In genomic region chr16:32951074-32951473, GRCm38 (mm10) we compare ENCODE assay signal across 14 mouse cellular contexts. TPM values are rescaled to one million over a fixed set of nuclear protein-coding genes. Genes with fewer than 3 reads are reported as not detected.
DNase-seq lines count a peak whose midpoint lies in the region; TF ChIP-seq lines count a peak whose summit lies in the region.
"Had no signal": no experiment of that assay in that cellular context is flagged by ENCODE, and none has a peak within 500 bp of the region (broad histone marks: within the 10 kb centered on the region; RNA-seq: fewer than 3 reads in every experiment).

No protein-coding gene starts in this region.

- TF ChIP-seq CTCF in kidney, adult 2 months (conservative IDR thresholded peaks at IDR 0.05; ENCODE audit: insufficient read depth, insufficient read length, low read depth, low read length), result peak; percentile 40
- TF ChIP-seq CTCF in testis, adult 2 months (IDR thresholded peaks at IDR 0.05; ENCODE audit: control insufficient read depth, insufficient read depth, insufficient replicate concordance, low read depth, low read length), result peak; percentile 36; the same call in 1 of the 2 replicates
- peak; percentile 45 to 64 (median 62) for TF ChIP-seq CTCF in MEL (IDR thresholded peaks at IDR 0.05 in 2 of 3, conservative IDR thresholded peaks at IDR 0.05 in 1 of 3; ENCODE audit: control insufficient read depth in 1 of 3, insufficient read depth in 1 of 3, low read depth in 2 of 3, low read length in 3 of 3, poor library complexity in 1 of 3, severe bottlenecking in 1 of 3)
- TF ChIP-seq CTCF in small intestine, adult 2 months (IDR thresholded peaks at IDR 0.05; ENCODE audit: extremely low read depth, insufficient read length, insufficient replicate concordance, low read depth, low read length), result peak; percentile 59; the same call in 1 of the 2 replicates

- DNase-seq in kidney, adult 2 months, result no peak
- no peak for DNase-seq in kidney, postnatal 4 days
- no peak for DNase-seq in testis, postnatal 14 days (ENCODE audit: low spot score)
- DNase-seq in MEL (ENCODE audit: low read depth, low spot score), result peak; percentile 52
- no peak for DNase-seq in layer of hippocampus, adult 9-10 months (ENCODE audit: low spot score)
- no peak for DNase-seq in MN1 (ENCODE audit: low spot score)
- DNase-seq: cerebellum, adult 9-11 months; kidney, postnatal 14 days had no signal

- H3K27me3 ChIP-seq in kidney, adult 2 months (replicated peaks; ENCODE audit: control insufficient read depth, insufficient read depth, low read length), result no peaks in the 10 kb centered on the region
- H3K27me3 ChIP-seq in testis, adult 2 months (ENCODE audit: control insufficient read depth, insufficient read depth, low read length), result no peaks in the 10 kb centered on the region
- H3K27me3 ChIP-seq in MEL (ENCODE audit: control insufficient read depth in 1 of 2, insufficient read depth in 2 of 2, low read length in 2 of 2), result no peaks in the 10 kb centered on the region
- no peaks in the 10 kb centered on the region for H3K27me3 ChIP-seq in small intestine, adult 2 months (ENCODE audit: control insufficient read depth, insufficient read depth, low read length)
- H3K27me3 ChIP-seq: forebrain, embryonic 12.5 days; heart, embryonic 15.5 days; liver, embryonic 15.5 days had no signal

- TF ChIP-seq EP300 in MEL (IDR thresholded peaks at IDR 0.05; ENCODE audit: low read depth in 1 of 2, low read length in 2 of 2), result no peak

- WGBS in kidney, adult 2 months, result 89% methylated on average over 2 of the region's 2 CpGs
- 94% methylated on average over 2 of the region's 2 CpGs for WGBS in small intestine, adult 2 months

- TF ChIP-seq POLR2A in kidney, adult 2 months (IDR thresholded peaks at IDR 0.05; ENCODE audit: low read depth, low read length), result no peak
- no peak for TF ChIP-seq POLR2A in testis, adult 2 months (IDR thresholded peaks at IDR 0.05; ENCODE audit: control insufficient read depth, low read depth, low read length)
- TF ChIP-seq POLR2A in MEL (IDR thresholded peaks at IDR 0.05; ENCODE audit: control insufficient read depth in 1 of 2, insufficient read depth in 1 of 2, low read depth in 1 of 2, low read length in 2 of 2, poor library complexity in 1 of 2), result no peak
- no peak for TF ChIP-seq POLR2A in small intestine, adult 2 months (IDR thresholded peaks at IDR 0.05; ENCODE audit: low read depth, low read length)

- no peak overlapping the region for H3K9ac ChIP-seq in MEL (ENCODE audit: control insufficient read depth, low read depth, low read length, poor library complexity, severe bottlenecking)
- H3K9ac ChIP-seq: forebrain, embryonic 12.5 days; heart, embryonic 15.5 days; liver, embryonic 15.5 days had no signal

- H3K4me3 ChIP-seq in kidney, adult 2 months (ENCODE audit: insufficient read depth, low read depth, low read length), result no peak overlapping the region
- H3K4me3 ChIP-seq in testis, adult 2 months (ENCODE audit: control insufficient read depth, low read depth, low read length), result no peak overlapping the region
- H3K4me3 ChIP-seq in MEL (ENCODE audit: control insufficient read depth in 1 of 2, insufficient read depth in 1 of 2, low read depth in 2 of 2, low read length in 2 of 2), result no peak overlapping the region
- H3K4me3 ChIP-seq in small intestine, adult 2 months (ENCODE audit: low read depth, low read length), result no peak overlapping the region
- H3K4me3 ChIP-seq: forebrain, embryonic 12.5 days; heart, embryonic 15.5 days; liver, embryonic 15.5 days had no signal

- no peak overlapping the region for H3K27ac ChIP-seq in kidney, adult 2 months (ENCODE audit: insufficient read depth, low read depth, low read length)
- no peak overlapping the region for H3K27ac ChIP-seq in testis, adult 2 months (ENCODE audit: control insufficient read depth, insufficient read depth, low read depth, low read length)
- no peak overlapping the region for H3K27ac ChIP-seq in MEL (ENCODE audit: control insufficient read depth, low read depth, low read length)
- H3K27ac ChIP-seq in small intestine, adult 2 months (ENCODE audit: insufficient read depth, low read depth, low read length), result no peak overlapping the region
- H3K27ac ChIP-seq: forebrain, embryonic 12.5 days; heart, embryonic 15.5 days; hindbrain, postnatal 0 days; liver, embryonic 15.5 days had no signal

- H3K36me3 ChIP-seq in kidney, adult 2 months (ENCODE audit: control insufficient read depth, insufficient read depth, low read length), result no peaks in the 10 kb centered on the region
- H3K36me3 ChIP-seq in testis, adult 2 months (ENCODE audit: control insufficient read depth, insufficient read depth, low read length), result peaks cover 3% of the 10 kb centered on the region
- peaks cover 0 to 18% of the 10 kb centered on the region in 2 experiments; a peak in 2 of 4 replicates for H3K36me3 ChIP-seq in MEL (ENCODE audit: control insufficient read depth in 1 of 2, insufficient read depth in 2 of 2, low read length in 2 of 2)
- peaks cover 12% of the 10 kb centered on the region for H3K36me3 ChIP-seq in small intestine, adult 2 months (ENCODE audit: control insufficient read depth, insufficient read depth, low read length)

- TF ChIP-seq RAD21 in MEL (IDR thresholded peaks at IDR 0.05; ENCODE audit: low read depth, low read length), result no peak; the same call in none of the 2 replicates

- H3K4me1 ChIP-seq in kidney, adult 2 months (ENCODE audit: control insufficient read depth, insufficient read depth, low read length), result no peaks in the 10 kb centered on the region
- H3K4me1 ChIP-seq in testis, adult 2 months (ENCODE audit: control insufficient read depth, insufficient read depth, low read length), result no peaks in the 10 kb centered on the region
- no peaks in the 10 kb centered on the region for H3K4me1 ChIP-seq in MEL (ENCODE audit: control insufficient read depth in 1 of 2, insufficient read depth in 2 of 2, low read length in 2 of 2)
- peaks cover 3% of the 10 kb centered on the region; the same call in 1 of the 2 replicates for H3K4me1 ChIP-seq in small intestine, adult 2 months (ENCODE audit: control insufficient read depth, insufficient read depth, insufficient read length, low read length)
- H3K4me1 ChIP-seq: forebrain, embryonic 12.5 days; liver, embryonic 15.5 days had no signal

- no peaks in the 10 kb centered on the region for H3K9me3 ChIP-seq in MEL (replicated peaks; ENCODE audit: insufficient read depth, low read length)
- H3K9me3 ChIP-seq: forebrain, embryonic 12.5 days; liver, embryonic 15.5 days had no signal

- peaks cover under 1% of the 10 kb centered on the region; the same call in 1 of the 2 replicates for H3K79me2 ChIP-seq in MEL (ENCODE audit: control insufficient read depth, insufficient read depth, low read length, poor library complexity)

TF ChIP-seq in MEL, 35 proteins besides CTCF, POLR2A, EP300 and RAD21:
- TF ChIP-seq SMC3 (IDR thresholded peaks at IDR 0.05; ENCODE audit: low read depth, low read length) (peak; percentile 52), POLR2AphosphoS5 (IDR thresholded peaks at IDR 0.05; ENCODE audit: borderline replicate concordance, low read depth, low read length) (no peak)

RNA-seq across cellular contexts. Expression of gene Lrch3, which starts 37.2 kb away (rescaled TPM):
- 20.6 and 21.0 TPM in 2 replicates for polyA plus RNA-seq in kidney, adult 2 months (2012; rRNA removed)
- 14.2 and 15.4 TPM in 2 replicates for polyA plus RNA-seq in testis, adult 2 months (2012; rRNA removed)
- 8.6 and 9.5 TPM in 2 replicates for total RNA-seq in MEL (2012; rRNA removed)
- polyA plus RNA-seq in MEL (2012; ENCODE audit: insufficient read depth in 1 of 2, insufficient read length in 2 of 2, low read depth in 1 of 2, low replicate concordance in 2 of 2, missing spikeins in 1 of 2), result 10 to 100 TPM in 1 of 2 experiments, not detected in 1; 17.0 TPM
- 5.9 and 12.7 TPM in 2 replicates for polyA plus RNA-seq in small intestine, adult 2 months (2012; rRNA removed)
